Mouse (Mus musculus): ENCODE measurements around the gene Fam57b. TPM values are rescaled to one million over a fixed set of nuclear protein-coding genes. Genes with fewer than 3 reads are reported as not detected.
A peak's percentile ranks its signal among the peaks of the same experiment; 100 is the strongest.

Fam57b gene
- total RNA-seq, 1 experiment, result 1.9 TPM

DNA sequence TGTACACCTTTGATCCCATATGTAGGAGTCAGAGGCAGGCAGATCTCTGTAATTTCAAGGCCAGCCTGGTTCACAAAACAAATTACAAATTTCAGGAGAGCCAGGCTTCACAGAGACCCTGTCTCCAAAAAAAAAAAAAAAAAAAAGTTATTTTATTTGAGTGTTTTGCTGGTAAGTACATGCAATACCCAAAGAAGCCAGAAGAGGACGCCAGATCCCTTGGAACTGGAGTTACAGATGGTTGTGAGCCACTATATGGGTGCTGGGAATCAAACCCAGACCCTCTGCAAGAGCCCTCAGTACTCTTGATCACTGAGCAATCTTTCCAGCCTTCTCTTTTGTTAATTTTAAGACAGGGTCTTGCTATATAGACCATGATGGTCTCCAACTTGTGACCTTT lies 21.4 kb downstream of the Fam57b start:
- in situ Hi-C loops (cut with MboI; ENCODE audit: low sequenced_read_pairs in 2 of 2, unreplicated experiment in 2 of 2), result no loop called here
- Histone ChIP-seq H3K4me3 (ENCODE audit: insufficient read depth in 1 of 2, low read depth in 1 of 2, low read length in 2 of 2, poor library complexity in 1 of 2, severe bottlenecking in 1 of 2) (no peak overlapping the region), H3K9me3 (ENCODE audit: control insufficient read depth, insufficient read depth, low read depth, low read length) (no peaks in the 10 kb centered on the region), H3K4me1 (ENCODE audit: control insufficient read depth in 2 of 2, insufficient read depth in 2 of 2, low read length in 2 of 2, poor library complexity in 1 of 2) (peaks cover 3 to 11% of the 10 kb centered on the region in 2 experiments; a peak in 2 of 4 replicates), H3K9ac (ENCODE audit: insufficient read depth, low read depth, low read length, poor library complexity, severe bottlenecking) (no peak overlapping the region), H3K27ac (ENCODE audit: insufficient read depth, low read depth, low read length, poor library complexity, severe bottlenecking) (no peak overlapping the region), H3K36me3 (ENCODE audit: control insufficient read depth, insufficient read depth, low read length, poor library complexity, severe bottlenecking) (no peaks in the 10 kb centered on the region)
- TF ChIP-seq ZNF384 (IDR thresholded peaks at IDR 0.05; ENCODE audit: low read depth, low read length), result peak; percentile 82
- no peak for TF ChIP-seq CHD2 (IDR thresholded peaks at IDR 0.05; ENCODE audit: low read depth, low read length)
- no peak for DNase-seq (ENCODE audit: low read depth, low spot score)

DNA sequence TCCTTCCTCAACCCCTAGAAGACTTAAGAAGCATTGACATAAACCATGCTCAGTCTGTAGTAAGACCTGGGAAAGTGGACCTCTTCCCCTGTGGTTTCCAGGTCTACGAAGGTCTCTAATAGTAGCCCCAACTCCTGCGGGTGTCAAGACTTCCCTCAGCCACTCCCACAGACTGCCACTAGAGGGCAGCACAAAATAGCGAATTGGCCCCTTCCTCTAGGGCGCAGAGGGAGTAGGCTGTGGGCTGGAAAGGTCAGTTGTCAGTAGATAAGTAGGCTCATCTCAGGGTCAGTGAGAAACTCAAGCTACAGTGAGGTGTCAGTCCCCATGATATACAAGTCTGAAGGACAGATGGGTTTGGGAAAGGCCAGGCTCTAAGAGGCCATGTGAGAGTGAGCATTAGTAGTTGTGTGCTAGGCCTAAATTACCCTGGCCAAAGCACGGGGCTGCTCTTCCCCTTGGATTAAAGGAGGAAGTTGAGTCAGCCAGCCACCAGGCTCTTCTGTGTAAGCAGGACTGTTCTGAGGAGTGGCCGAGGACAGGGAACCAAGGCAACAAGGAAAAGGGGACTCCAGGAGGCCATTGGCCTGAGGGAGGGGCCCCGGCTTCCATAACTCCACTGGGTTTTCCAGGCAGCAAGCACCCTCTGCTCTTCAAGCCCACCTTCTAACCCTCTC lies 24.5 kb downstream of the Fam57b start:
- in situ Hi-C loops (cut with MboI; ENCODE audit: low sequenced_read_pairs in 2 of 2, unreplicated experiment in 2 of 2), result no loop called here
- peaks cover 2 to 9% of the 10 kb centered on the region in 2 experiments; a peak in 1 of 4 replicates for H3K4me1 ChIP-seq (ENCODE audit: control insufficient read depth in 2 of 2, insufficient read depth in 2 of 2, low read length in 2 of 2, poor library complexity in 1 of 2)
- peak; percentile 78 for DNase-seq (ENCODE audit: low read depth, low spot score)
- H3K4me3 ChIP-seq (ENCODE audit: insufficient read depth in 1 of 2, low read depth in 1 of 2, low read length in 2 of 2, poor library complexity in 1 of 2, severe bottlenecking in 1 of 2), result no peak overlapping the region
- H3K27ac ChIP-seq (ENCODE audit: insufficient read depth, low read depth, low read length, poor library complexity, severe bottlenecking), result no peak overlapping the region
- H3K9ac ChIP-seq (ENCODE audit: insufficient read depth, low read depth, low read length, poor library complexity, severe bottlenecking), result no peak overlapping the region
- H3K9me3 ChIP-seq (ENCODE audit: control insufficient read depth, insufficient read depth, low read depth, low read length), result no peaks in the 10 kb centered on the region
- no peak for TF ChIP-seq MAFK (IDR thresholded peaks at IDR 0.05; ENCODE audit: insufficient read depth, low read depth, low read length)
- peak; percentile 62 for TF ChIP-seq ZC3H11A (IDR thresholded peaks at IDR 0.05; ENCODE audit: borderline replicate concordance, low read depth, low read length)
- TF ChIP-seq CHD2 (IDR thresholded peaks at IDR 0.05; ENCODE audit: low read depth, low read length), result no peak
- no peak for TF ChIP-seq HCFC1 (IDR thresholded peaks at IDR 0.05; ENCODE audit: borderline replicate concordance, insufficient read depth, low read length)
- no peaks in the 10 kb centered on the region for H3K36me3 ChIP-seq (ENCODE audit: control insufficient read depth, insufficient read depth, low read length, poor library complexity, severe bottlenecking)

GRCm38 (mm10) chr7:126822741-126823140 lies 25.3 kb downstream of the Fam57b start:
- peaks cover 2 to 9% of the 10 kb centered on the region in 2 experiments; a peak in 1 of 4 replicates for H3K4me1 ChIP-seq (ENCODE audit: control insufficient read depth in 2 of 2, insufficient read depth in 2 of 2, low read length in 2 of 2, poor library complexity in 1 of 2)
- H3K27ac ChIP-seq (ENCODE audit: insufficient read depth, low read depth, low read length, poor library complexity, severe bottlenecking), result no peak overlapping the region
- H3K9me3 ChIP-seq (ENCODE audit: control insufficient read depth, insufficient read depth, low read depth, low read length), result no peaks in the 10 kb centered on the region
- no peaks in the 10 kb centered on the region for H3K36me3 ChIP-seq (ENCODE audit: control insufficient read depth, insufficient read depth, low read length, poor library complexity, severe bottlenecking)
- no peak for DNase-seq (ENCODE audit: low read depth, low spot score)
- no peak for TF ChIP-seq ZNF384 (IDR thresholded peaks at IDR 0.05; ENCODE audit: low read depth, low read length)
- TF ChIP-seq HCFC1 (IDR thresholded peaks at IDR 0.05; ENCODE audit: borderline replicate concordance, insufficient read depth, low read length), result no peak
- TF ChIP-seq MAFK (IDR thresholded peaks at IDR 0.05; ENCODE audit: insufficient read depth, low read depth, low read length), result no peak
- no peak for TF ChIP-seq ZC3H11A (IDR thresholded peaks at IDR 0.05; ENCODE audit: borderline replicate concordance, low read depth, low read length)
- TF ChIP-seq CHD2 (IDR thresholded peaks at IDR 0.05; ENCODE audit: low read depth, low read length), result no peak
- in situ Hi-C loops (cut with MboI; ENCODE audit: low sequenced_read_pairs in 2 of 2, unreplicated experiment in 2 of 2), result no loop called here
- no peak overlapping the region; a peak in 1 of 4 replicates for H3K4me3 ChIP-seq (ENCODE audit: insufficient read depth in 1 of 2, low read depth in 1 of 2, low read length in 2 of 2, poor library complexity in 1 of 2, severe bottlenecking in 1 of 2)
- no peak overlapping the region for H3K9ac ChIP-seq (ENCODE audit: insufficient read depth, low read depth, low read length, poor library complexity, severe bottlenecking)

GRCm38 (mm10) chr7:126823202-126823711 lies 25.8 kb downstream of the Fam57b start:
- Histone ChIP-seq H3K9ac (ENCODE audit: insufficient read depth, low read depth, low read length, poor library complexity, severe bottlenecking) (peak overlapping the region; percentile 49; the same call in 1 of the 2 replicates), H3K4me3 (ENCODE audit: insufficient read depth in 1 of 2, low read depth in 1 of 2, low read length in 2 of 2, poor library complexity in 1 of 2, severe bottlenecking in 1 of 2) (peak overlapping the region; percentile 26 to 71; a peak in 3 of 4 replicates), H3K36me3 (ENCODE audit: control insufficient read depth, insufficient read depth, low read length, poor library complexity, severe bottlenecking) (no peaks in the 10 kb centered on the region), H3K27ac (ENCODE audit: insufficient read depth, low read depth, low read length, poor library complexity, severe bottlenecking) (no peak overlapping the region), H3K4me1 (ENCODE audit: control insufficient read depth in 2 of 2, insufficient read depth in 2 of 2, low read length in 2 of 2, poor library complexity in 1 of 2) (peaks cover 2 to 9% of the 10 kb centered on the region in 2 experiments; a peak in 1 of 4 replicates), H3K9me3 (ENCODE audit: control insufficient read depth, insufficient read depth, low read depth, low read length) (no peaks in the 10 kb centered on the region)
- no peak for TF ChIP-seq HCFC1 (IDR thresholded peaks at IDR 0.05; ENCODE audit: borderline replicate concordance, insufficient read depth, low read length)
- TF ChIP-seq ZNF384 (IDR thresholded peaks at IDR 0.05; ENCODE audit: low read depth, low read length), result no peak
- no peak for TF ChIP-seq ZC3H11A (IDR thresholded peaks at IDR 0.05; ENCODE audit: borderline replicate concordance, low read depth, low read length)
- in situ Hi-C loops (cut with MboI; ENCODE audit: low sequenced_read_pairs in 2 of 2, unreplicated experiment in 2 of 2), result no loop called here
- no peak for DNase-seq (ENCODE audit: low read depth, low spot score)

Measured in ES-E14 (cell line).